Mouse (Mus musculus) ovary, adult 18-20 months (tissue): ENCODE results near the gene Spef1.

Source experiments
- DNase-seq: peaks from one replicate; pipeline ENCODE4 v3.0.0; 2022; ENCODE audit warnings: low spot score, mixed read lengths

The Spef1 gene

GRCm38 (mm10) chr2:131141336-131141986 lies 45.6 kb downstream of the Spef1 start:
- DNase-seq, result peak; percentile 28

DNA sequence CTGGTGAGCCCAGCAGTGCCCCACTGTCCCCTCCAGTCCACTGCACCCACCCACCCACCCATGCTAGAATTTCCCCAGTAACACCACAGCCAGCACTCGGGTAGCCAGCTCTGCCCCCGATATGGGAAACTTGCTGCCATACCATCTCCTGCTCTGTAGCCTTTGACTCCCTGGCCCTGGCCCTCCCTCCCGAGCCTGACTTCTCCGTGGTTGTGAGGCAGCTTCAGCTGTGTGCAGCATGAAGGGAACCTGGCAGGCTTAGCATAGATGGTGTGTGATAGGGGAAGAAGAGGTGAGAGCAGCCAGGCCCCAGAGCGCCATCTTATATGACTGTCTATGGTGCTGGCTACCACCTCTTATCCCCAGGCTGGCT lies 46.6 kb downstream of the Spef1 start:
- DNase-seq, result no peak

DNA sequence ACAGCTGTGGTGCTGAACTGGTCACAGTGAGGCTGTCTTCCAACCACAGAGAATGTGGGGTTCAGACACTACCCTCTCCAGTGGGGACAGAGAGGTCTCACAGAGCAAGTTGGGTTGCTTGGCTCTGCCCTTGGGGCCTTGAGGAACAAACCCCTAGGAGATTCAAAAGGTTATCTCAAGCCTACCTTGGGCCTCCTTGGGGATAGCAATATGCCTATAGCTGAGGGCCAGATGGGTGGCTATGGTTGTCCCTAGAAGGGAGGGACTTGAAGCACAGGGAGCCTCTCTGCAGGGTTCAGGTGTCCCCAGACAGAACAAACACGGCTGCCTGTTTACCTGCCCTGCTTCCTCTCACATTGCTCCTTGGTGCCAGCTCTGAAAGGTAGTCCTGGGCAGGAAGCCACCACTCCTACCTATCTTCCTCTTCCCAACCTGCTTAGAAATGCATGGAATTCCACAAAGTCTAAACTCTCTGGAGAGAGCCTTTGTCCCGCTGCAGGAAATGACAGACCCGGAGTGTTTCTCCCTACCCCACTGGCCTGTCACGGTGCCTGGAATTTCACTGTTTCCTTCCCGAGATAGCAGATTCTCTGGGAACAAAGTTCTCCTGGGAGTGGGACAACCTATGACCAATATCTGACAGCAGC lies 47.1 kb downstream of the Spef1 start:
- DNase-seq, result no peak

GRCm38 (mm10) chr2:131139287-131139686 lies 47.8 kb downstream of the Spef1 start:
- no peak for DNase-seq

DNA sequence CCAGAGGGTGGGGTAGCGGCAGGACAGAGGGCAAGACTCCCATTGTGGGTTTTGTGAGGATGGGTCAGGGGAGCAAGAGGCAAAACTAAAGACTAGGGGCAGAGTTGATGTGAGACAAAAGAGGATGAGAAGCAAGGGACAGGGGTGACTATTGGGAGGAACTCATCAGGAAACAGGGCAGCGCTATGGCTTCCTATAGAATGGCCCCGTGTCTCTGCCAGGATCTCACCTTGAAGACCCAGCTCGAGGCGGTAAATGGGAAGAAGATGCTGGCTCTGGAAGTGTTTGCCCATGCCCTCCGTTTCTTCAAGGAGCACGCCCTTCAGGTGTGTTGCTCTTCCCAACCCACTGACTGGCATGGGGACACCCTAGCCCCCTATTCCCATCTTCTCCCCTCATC lies 48.3 kb downstream of the Spef1 start:
- DNase-seq, result no peak

GRCm38 (mm10) chr2:131138296-131138695 lies 48.8 kb downstream of the Spef1 start:
- no peak for DNase-seq

DNA sequence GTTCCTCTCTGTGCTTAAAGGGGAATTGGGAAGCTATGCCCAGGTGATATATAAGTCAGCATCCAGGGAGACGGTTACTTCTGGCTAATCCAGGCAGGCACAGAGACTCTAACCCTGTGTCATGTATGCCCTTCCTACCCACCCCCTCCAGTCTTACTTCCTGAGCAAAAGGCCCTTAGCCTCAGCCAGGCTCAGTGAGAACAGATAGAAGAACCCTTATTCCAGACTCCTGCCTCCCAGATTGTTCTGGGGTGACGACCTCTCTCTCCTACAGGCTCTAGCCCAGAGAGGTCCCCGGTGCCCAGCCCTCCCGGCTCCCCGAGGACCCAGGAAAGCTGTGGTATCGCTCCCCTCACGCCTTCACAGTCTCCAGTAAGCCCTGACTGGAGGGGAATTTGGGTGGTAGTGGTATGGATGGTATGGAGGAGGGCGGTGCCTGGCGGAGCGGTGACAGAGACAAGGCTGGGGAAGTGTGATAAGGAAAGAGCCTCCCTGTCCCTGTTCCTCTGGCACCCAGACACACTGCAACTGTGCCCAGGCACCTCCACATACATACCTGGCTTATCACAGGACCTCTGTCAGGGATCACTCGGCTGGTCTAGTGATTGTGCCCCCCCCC lies 51.5 kb downstream of the Spef1 start:
- DNase-seq, result no peak

- no peak for DNase-seq
Observed at GRCm38 (mm10) chr2:131134826-131135400, 52.2 kb downstream of the Spef1 start.

- DNase-seq, result no peak
Observed at GRCm38 (mm10) chr2:131134381-131134780, 52.7 kb downstream of the Spef1 start.

DNA sequence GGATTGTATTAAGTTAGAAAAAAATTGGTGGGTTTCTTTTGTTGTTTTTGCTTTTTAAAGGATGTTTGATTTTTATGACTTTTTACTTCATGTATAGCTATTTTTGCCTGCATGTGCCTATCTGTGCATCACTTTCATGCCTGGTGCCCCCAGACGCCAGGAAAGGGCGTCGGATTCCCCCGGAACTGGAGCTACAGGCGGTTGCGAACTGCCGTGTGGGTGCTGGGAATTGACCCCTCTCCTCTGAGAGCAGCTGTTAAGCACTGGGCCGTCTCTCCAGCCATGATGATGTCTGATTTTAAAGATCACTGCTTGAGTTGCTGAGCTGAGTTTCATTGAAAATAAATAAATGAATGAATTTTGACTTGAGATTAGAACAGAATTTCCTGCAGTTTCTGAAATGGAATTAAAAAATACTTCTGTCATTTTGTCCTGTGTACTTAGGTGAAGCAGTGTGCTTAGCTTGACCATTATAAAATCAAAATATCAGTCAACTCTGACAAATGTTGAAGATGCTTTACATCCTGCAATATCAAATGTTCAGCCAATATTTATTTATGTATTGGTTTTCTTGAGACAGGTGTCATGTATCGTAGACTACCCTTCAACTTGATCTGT lies 54.0 kb downstream of the Spef1 start, which contains the start of gene Gm11037:
Gene Gm11037 (plus strand): TSS at position 568 of the 618 bp plus-strand sequence.
- DNase-seq, result no peak

GRCm38 (mm10) chr2:131132111-131132888 lies 54.8 kb downstream of the Spef1 start:
- DNase-seq, result no peak

DNA sequence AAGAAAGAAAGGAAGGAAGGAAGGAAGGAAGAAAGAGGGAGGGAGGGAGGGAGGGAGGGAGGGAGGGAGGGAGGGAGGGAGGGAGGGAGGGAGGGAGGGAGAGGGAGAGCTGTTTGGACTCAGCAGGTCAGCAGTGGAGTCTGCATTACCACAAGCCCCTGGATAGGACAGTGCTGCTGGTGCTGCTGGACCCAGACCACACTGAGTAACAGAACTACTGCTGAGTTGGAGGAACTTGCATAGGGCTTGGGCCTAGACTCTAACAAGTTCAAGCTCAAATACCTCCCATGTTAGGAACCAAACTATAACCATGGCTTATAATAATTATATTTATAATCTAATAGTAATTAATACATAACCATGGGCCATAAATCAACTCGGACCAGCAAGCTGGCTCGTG lies 56.2 kb downstream of the Spef1 start:
- DNase-seq, result no peak

GRCm38 (mm10) chr2:131129836-131130235 lies 57.2 kb downstream of the Spef1 start:
- DNase-seq, result no peak

GRCm38 (mm10) chr2:131128636-131129157 lies 58.4 kb downstream of the Spef1 start:
- DNase-seq, result no peak

- DNase-seq, result no peak
Observed at GRCm38 (mm10) chr2:131128211-131128610, 58.9 kb downstream of the Spef1 start.

- DNase-seq, result no peak
Observed at GRCm38 (mm10) chr2:131127161-131127730, 59.8 kb downstream of the Spef1 start, which contains the start of gene Hspa12b. TSS of gene Hspa12b (plus strand) at chr2:131127280.

DNA sequence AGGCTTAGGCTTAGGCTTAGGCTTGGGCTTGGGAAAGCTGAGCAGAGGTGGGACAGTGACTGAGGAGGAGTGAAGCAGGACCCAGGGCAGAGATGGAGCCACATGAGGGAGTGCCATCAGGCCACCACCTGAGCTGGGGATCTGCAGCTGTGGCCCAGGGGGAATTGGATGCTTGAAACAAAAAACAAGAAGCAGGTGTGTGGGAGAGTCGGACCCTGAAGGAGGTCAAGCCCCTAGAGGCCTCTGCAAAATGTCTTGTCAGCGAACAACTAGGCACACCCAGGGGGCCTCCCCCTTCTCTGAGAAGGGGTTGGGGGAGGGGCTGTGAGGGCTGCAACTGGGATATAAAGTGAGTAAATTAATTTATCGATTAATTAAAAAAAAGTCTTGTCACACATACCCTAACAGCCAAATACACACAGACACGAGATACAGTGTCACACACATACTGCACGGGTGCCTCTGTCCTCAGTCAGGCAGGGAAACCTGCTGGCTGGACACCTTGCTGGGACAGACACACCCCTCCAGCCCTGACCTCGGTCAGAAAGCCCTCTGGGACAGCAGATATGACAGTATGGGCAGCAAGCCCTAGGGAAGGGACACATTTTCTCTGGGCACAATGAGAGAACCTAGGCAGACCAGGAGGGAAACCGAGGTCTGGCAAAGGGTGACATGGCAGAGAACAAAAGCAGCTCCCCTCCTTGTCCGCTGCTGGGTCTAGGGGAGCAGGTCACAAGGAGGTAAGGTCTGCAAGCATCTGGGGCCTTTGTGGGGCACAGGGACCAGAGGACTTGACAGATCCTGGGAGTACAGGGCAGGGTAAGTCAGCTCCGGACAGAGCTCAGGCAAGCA lies 60.9 kb downstream of the Spef1 start:
- no peak for DNase-seq

GRCm38 (mm10) chr2:131125157-131125963 lies 61.7 kb downstream of the Spef1 start:
- DNase-seq, result no peak

- no peak for DNase-seq
Observed at GRCm38 (mm10) chr2:131124166-131124565, 62.9 kb downstream of the Spef1 start.
